Mouse (Mus musculus) heart, embryonic 14.5 days (tissue): ENCODE results near the gene Casq2. TPM values are rescaled to one million over a fixed set of nuclear protein-coding genes. Genes with fewer than 3 reads are reported as not detected.

Experiments
- ATAC-seq: fragments of 200-750 bp; cut with Nextera tagmentation; 2 replicates; pipeline ENCODE4 v1.8.0; 2017; ENCODE audit warnings: low read depth, moderate TSS enrichment; ENCODE audit not compliant: insufficient number of reproducible peaks, insufficient read depth, low FRiP score
- H3K27ac ChIP-seq, 2 experiments: fragments of 200-500 bp in 1 of 2; fragments of 300-500 bp in 1 of 2; sonication (generic) in 1 of 2; replicated peaks in 1 of 2; 2 replicates each; pipeline ENCODE4 v1.5.1; 2012 to 2014; ENCODE audit warnings: low read depth in 2 of 2, low read length in 2 of 2, control low read depth in 1 of 2, mild to moderate bottlenecking in 1 of 2, mixed read lengths in 1 of 2; ENCODE audit not compliant: control insufficient read depth in 1 of 2, insufficient read depth in 1 of 2
- H3K27me3 ChIP-seq: fragments of 300-500 bp; sonication (generic); 2 replicates; pipeline ENCODE4 v1.6.1; 2014; ENCODE audit warnings: mild to moderate bottlenecking, low read length, control low read depth; ENCODE audit not compliant: control insufficient read depth, insufficient read depth
- H3K36me3 ChIP-seq: fragments of 300-500 bp; sonication (generic); 2 replicates; pipeline ENCODE4 v1.6.1; 2014; ENCODE audit warnings: mild to moderate bottlenecking, control low read depth, low read length, mixed read lengths; ENCODE audit not compliant: control insufficient read depth, insufficient read depth
- H3K4me1 ChIP-seq, 2 experiments: fragments of 200-500 bp in 1 of 2; fragments of 300-500 bp in 1 of 2; sonication (generic) in 1 of 2; 2 replicates each; pipeline ENCODE4 v1.6.1; 2012 to 2014; ENCODE audit warnings: low read length in 2 of 2, control low read depth in 1 of 2, mixed read lengths in 1 of 2; ENCODE audit not compliant: control insufficient read depth in 2 of 2, insufficient read depth in 2 of 2
- H3K4me2 ChIP-seq: fragments of 300-500 bp; sonication (generic); 2 replicates; pipeline ENCODE4 v1.6.1; 2014; ENCODE audit warnings: mild to moderate bottlenecking, low read length
- H3K4me3 ChIP-seq, 2 experiments: fragments of 200-500 bp in 1 of 2; fragments of 300-500 bp in 1 of 2; sonication (generic) in 1 of 2; 2 replicates each; pipeline ENCODE4 v1.5.1; 2012 to 2014; ENCODE audit warnings: low read length in 2 of 2, mild to moderate bottlenecking in 2 of 2, control low read depth in 1 of 2, low read depth in 1 of 2, moderate library complexity in 1 of 2; ENCODE audit not compliant: control insufficient read depth in 1 of 2, insufficient read depth in 1 of 2
- H3K9ac ChIP-seq: fragments of 300-500 bp; sonication (generic); 2 replicates; pipeline ENCODE4 v1.6.1; 2014; ENCODE audit warnings: mild to moderate bottlenecking, low read length
- H3K9me3 ChIP-seq: fragments of 300-500 bp; sonication (generic); 2 replicates; pipeline ENCODE4 v1.6.1; 2016; ENCODE audit warnings: low read length, control low read depth; ENCODE audit not compliant: control insufficient read depth
- WGBS: fragments of 180-500 bp; shearing (Covaris S2); extraction: QIAGEN DNeasy Blood & Tissue Kit; methylation state at CpG from one replicate; pipeline ENCODE4 v1.1.7; 2014; 5-methylcytosine and 5-hydroxymethylcytosine counted together
- polyA plus RNA-seq: library from polyadenylated mRNA; unstranded; fragments of >200 nt; fragmentation: Nextera tagmentation; extraction: Ambion mirVana; gene quantifications from 2 replicates; pipeline ENCODE4 v1.2.1, GENCODE M21; 2014

Gene Casq2
- 433 and 482 TPM in 2 replicates for polyA plus RNA-seq

DNA sequence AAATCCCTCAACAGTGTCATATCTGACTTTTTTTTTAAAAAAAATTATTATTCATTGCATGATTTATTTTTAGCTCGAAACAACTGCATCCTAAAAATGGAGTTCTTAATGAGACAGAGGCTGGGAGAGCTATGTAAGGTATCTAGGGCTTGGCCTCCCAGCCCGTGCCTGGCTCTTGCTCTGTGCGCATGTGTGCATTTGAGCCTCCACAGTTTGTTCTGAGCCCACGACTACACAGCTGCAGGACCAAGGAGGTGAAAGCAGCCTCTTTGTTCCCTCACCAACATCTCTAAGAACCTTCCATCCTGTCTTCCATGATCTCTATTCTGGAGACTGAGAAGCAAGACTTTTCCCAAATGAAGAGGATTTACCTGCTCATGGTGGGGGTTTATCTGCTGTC, at the start of gene Casq2:
Casq2 (plus strand) TSS at position 133 of the 400 bp plus-strand sequence.
- Histone ChIP-seq H3K36me3 (no peaks in the 10 kb centered on the region), H3K4me1 (peaks cover 28 to 41% of the 10 kb centered on the region in 2 experiments), H3K9ac (peak within 1 kb of the TSS; percentile 78), H3K4me2 (peak within 1 kb of the TSS; percentile 65), H3K27ac (peak within 1 kb of the TSS; percentile 75 to 83), H3K4me3 (peak within 1 kb of the TSS; percentile 37 to 46), H3K9me3 (no peaks in the 10 kb centered on the region), H3K27me3 (no peaks in the 10 kb centered on the region)
- peak; percentile 60; the same call in 1 of the 2 replicates for ATAC-seq
- 31% methylated on average over 4 of the region's 4 CpGs for WGBS

DNA sequence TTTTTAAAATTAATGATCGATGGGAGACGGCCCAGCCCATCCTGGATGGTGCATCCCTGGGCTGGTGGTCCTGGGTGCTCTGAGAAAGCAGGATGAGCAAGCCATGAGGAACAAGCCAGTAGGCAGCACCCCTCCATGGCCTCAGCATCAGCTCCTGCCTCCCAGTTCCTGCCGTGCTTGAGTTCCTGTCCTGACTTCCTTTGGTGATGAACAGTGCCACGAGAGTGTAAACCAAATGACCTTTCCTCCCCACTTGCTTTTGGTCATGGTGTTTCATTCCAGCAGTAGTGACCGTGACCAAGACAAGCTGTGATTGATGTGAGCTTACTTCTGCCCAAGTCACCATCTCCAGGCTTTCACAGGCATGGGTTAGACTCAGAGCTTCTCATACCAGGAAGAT, 48.4 kb upstream of the Casq2 start:
- Histone ChIP-seq H3K4me1 (no peaks in the 10 kb centered on the region), H3K9me3 (peaks cover 6% of the 10 kb centered on the region; the same call in 1 of the 2 replicates), H3K4me2 (no peak overlapping the region), H3K36me3 (no peaks in the 10 kb centered on the region), H3K9ac (no peak overlapping the region), H3K4me3 (no peak overlapping the region), H3K27me3 (no peaks in the 10 kb centered on the region), H3K27ac (no peak overlapping the region)
- ATAC-seq, result no peak
- 81% methylated on average over 5 of the region's 5 CpGs for WGBS

DNA sequence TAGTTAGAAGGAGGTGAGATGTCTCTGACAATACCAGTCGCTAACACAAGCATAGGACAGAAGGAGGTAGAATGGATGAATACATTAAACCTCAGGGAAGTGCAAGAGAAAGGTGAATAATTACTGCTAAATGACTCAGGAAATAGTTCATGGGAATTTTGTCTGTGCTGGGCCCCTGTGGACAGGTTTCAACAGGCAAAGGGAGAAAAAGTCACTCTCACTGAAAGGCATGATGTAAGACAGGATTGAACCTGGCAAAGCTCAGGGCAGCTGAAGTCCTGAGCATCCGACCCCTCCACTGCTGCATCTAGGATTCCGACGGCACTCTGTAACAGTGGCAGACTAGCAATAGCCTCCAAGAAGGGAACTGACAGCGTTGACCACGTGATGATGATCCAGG, 47.6 kb upstream of the Casq2 start:
- no peaks in the 10 kb centered on the region for H3K27me3 ChIP-seq
- H3K4me1 ChIP-seq, result no peaks in the 10 kb centered on the region
- no peak for ATAC-seq
- no peaks in the 10 kb centered on the region for H3K36me3 ChIP-seq
- no peak overlapping the region for H3K4me2 ChIP-seq
- no peak overlapping the region for H3K9ac ChIP-seq
- peaks cover 6% of the 10 kb centered on the region; the same call in 1 of the 2 replicates for H3K9me3 ChIP-seq
- H3K27ac ChIP-seq, result no peak overlapping the region
- no peak overlapping the region for H3K4me3 ChIP-seq
- 70% methylated on average over 6 of the region's 6 CpGs for WGBS

DNA sequence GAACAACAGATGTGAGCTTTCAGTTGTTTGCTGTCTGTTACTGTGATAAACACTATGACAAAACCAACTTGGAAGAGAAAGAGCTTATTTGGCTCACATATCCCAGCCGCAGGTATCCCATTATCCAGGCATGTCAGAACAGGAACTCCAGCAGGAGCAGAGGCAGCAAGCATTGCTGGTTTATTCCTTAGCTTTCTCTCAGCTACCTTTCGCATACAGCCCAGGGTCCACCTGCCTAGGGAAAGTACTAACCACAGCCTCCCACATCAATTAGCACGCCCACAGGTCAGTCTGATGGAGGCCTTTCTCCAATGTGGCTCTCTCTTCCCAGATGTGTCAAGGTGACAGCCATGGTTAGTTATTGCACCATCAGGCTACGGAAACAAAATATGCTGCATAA, 44.6 kb upstream of the Casq2 start:
- Histone ChIP-seq H3K9ac (no peak overlapping the region), H3K36me3 (no peaks in the 10 kb centered on the region), H3K4me1 (no peaks in the 10 kb centered on the region), H3K4me2 (no peak overlapping the region), H3K4me3 (no peak overlapping the region), H3K9me3 (peaks cover 6% of the 10 kb centered on the region; the same call in 1 of the 2 replicates), H3K27ac (no peak overlapping the region), H3K27me3 (no peaks in the 10 kb centered on the region)
- no peak for ATAC-seq
- WGBS, result 84% methylated on average over 4 of the region's 4 CpGs

- Histone ChIP-seq H3K27ac (no peak overlapping the region), H3K4me3 (no peak overlapping the region), H3K9ac (no peak overlapping the region)
These were observed 41.1 kb upstream of the Casq2 start for GRCm38 (mm10) chr3:102045071-102045470.

GRCm38 (mm10) chr3:102047532-102047931, 38.7 kb upstream of the Casq2 start:
- no peaks in the 10 kb centered on the region for H3K36me3 ChIP-seq
- no peaks in the 10 kb centered on the region for H3K9me3 ChIP-seq
- ATAC-seq, result no peak
- H3K27ac ChIP-seq, result no peak overlapping the region
- H3K27me3 ChIP-seq, result no peaks in the 10 kb centered on the region
- H3K4me3 ChIP-seq, result no peak overlapping the region
- H3K4me2 ChIP-seq, result no peak overlapping the region
- no peaks in the 10 kb centered on the region for H3K4me1 ChIP-seq
- WGBS, result 78% methylated on average over 2 of the region's 2 CpGs
- no peak overlapping the region for H3K9ac ChIP-seq

More at GRCm38 (mm10) chr3:102045071-102045470, 41.1 kb upstream of the Casq2 start:
- no peaks in the 10 kb centered on the region for H3K9me3 ChIP-seq
- no peaks in the 10 kb centered on the region for H3K36me3 ChIP-seq
- no peak overlapping the region for H3K4me2 ChIP-seq
- ATAC-seq, result no peak
- no peaks in the 10 kb centered on the region for H3K27me3 ChIP-seq
- 20% methylated on average over 3 of the region's 3 CpGs for WGBS
- H3K4me1 ChIP-seq, result no peaks in the 10 kb centered on the region

- no peaks in the 10 kb centered on the region for H3K36me3 ChIP-seq
- H3K4me2 ChIP-seq, result no peak overlapping the region
- H3K4me1 ChIP-seq, result no peaks in the 10 kb centered on the region
- no peaks in the 10 kb centered on the region for H3K9me3 ChIP-seq
- no peaks in the 10 kb centered on the region for H3K27me3 ChIP-seq
- no peak overlapping the region for H3K27ac ChIP-seq
- no peak for ATAC-seq
- WGBS, result 84% methylated on average over 14 of the region's 14 CpGs
- H3K4me3 ChIP-seq, result no peak overlapping the region
- H3K9ac ChIP-seq, result no peak overlapping the region
These were observed 36.8 kb upstream of the Casq2 start for GRCm38 (mm10) chr3:102049207-102050104.
